Mouse (Mus musculus): ENCODE data around the gene Gpr152. TPM values are rescaled to one million over a fixed set of nuclear protein-coding genes. Genes with fewer than 3 reads are reported as not detected.
"Not testable (repeated sequence)": the region's sequence is repeated elsewhere in the genome, so short reads cannot be mapped to it uniquely, and the experiment has no call there.

Gpr152 gene
- polyA plus RNA-seq, 1 experiment from 2014 or later = 0.05 TPM

- not testable (repeated sequence) for H3K9ac ChIP-seq; H3K27ac ChIP-seq; ATAC-seq (ENCODE audit: low FRiP score); H3K4me1 ChIP-seq; H3K4me2 ChIP-seq (replicated peaks); H3K4me3 ChIP-seq; H3K27me3 ChIP-seq; H3K9me3 ChIP-seq (replicated peaks)
- WGBS = 20% methylated on average over 8 of the region's 8 CpGs
- H3K36me3 ChIP-seq = peaks cover 24% of the 10 kb centered on the region
Observed at GRCm38 (mm10) chr19:4135963-4136345, 3.6 kb upstream of the Gpr152 start.

GRCm38 (mm10) chr19:4136463-4136862, 3.1 kb upstream of the Gpr152 start:
- 80% methylated on average over 5 of the region's 5 CpGs for WGBS
- H3K9me3 ChIP-seq (replicated peaks) = no peaks in the 10 kb centered on the region
- H3K27ac ChIP-seq = no peak overlapping the region
- H3K9ac ChIP-seq = no peak overlapping the region
- no peak for ATAC-seq (ENCODE audit: low FRiP score)
- no peak overlapping the region for H3K4me2 ChIP-seq (replicated peaks)
- H3K36me3 ChIP-seq = peaks cover 19% of the 10 kb centered on the region
- no peaks in the 10 kb centered on the region for H3K4me1 ChIP-seq
- no peak overlapping the region for H3K4me3 ChIP-seq
- no peaks in the 10 kb centered on the region for H3K27me3 ChIP-seq

- H3K27me3 ChIP-seq = no peaks in the 10 kb centered on the region
- no peaks in the 10 kb centered on the region for H3K4me1 ChIP-seq
- H3K9me3 ChIP-seq (replicated peaks) = no peaks in the 10 kb centered on the region
- H3K4me3 ChIP-seq = no peak overlapping the region
- peaks cover 6% of the 10 kb centered on the region; the same call in 1 of the 2 replicates for H3K36me3 ChIP-seq
- no peak overlapping the region for H3K27ac ChIP-seq
- H3K4me2 ChIP-seq (replicated peaks) = no peak overlapping the region
- H3K9ac ChIP-seq = no peak overlapping the region
- WGBS = 84% methylated on average over 5 of the region's 5 CpGs
- no peak for ATAC-seq (ENCODE audit: low FRiP score)
Observed at GRCm38 (mm10) chr19:4137913-4138312, 1.7 kb upstream of the Gpr152 start.

GRCm38 (mm10) chr19:4140147-4140546, 560 bp downstream of the Gpr152 start:
- Histone ChIP-seq H3K4me1 (no peaks in the 10 kb centered on the region), H3K36me3 (no peaks in the 10 kb centered on the region), H3K9me3 (replicated peaks) (no peaks in the 10 kb centered on the region), H3K4me3 (no peak overlapping the region), H3K27ac (no peak overlapping the region), H3K27me3 (no peaks in the 10 kb centered on the region), H3K9ac (no peak overlapping the region), H3K4me2 (replicated peaks) (no peak overlapping the region)
- WGBS = 84% methylated on average over 6 of the region's 6 CpGs
- ATAC-seq (ENCODE audit: low FRiP score) = no peak

GRCm38 (mm10) chr19:4142416-4143173, 3.0 kb downstream of the Gpr152 start:
- no peak for ATAC-seq (ENCODE audit: low FRiP score)
- H3K4me2 ChIP-seq (replicated peaks) = no peak overlapping the region
- H3K27ac ChIP-seq = no peak overlapping the region
- no peaks in the 10 kb centered on the region for H3K27me3 ChIP-seq
- H3K9ac ChIP-seq = no peak overlapping the region
- H3K4me3 ChIP-seq = no peak overlapping the region
- 93% methylated on average over 18 of the region's 18 CpGs for WGBS
- no peaks in the 10 kb centered on the region for H3K36me3 ChIP-seq
- no peaks in the 10 kb centered on the region for H3K9me3 ChIP-seq (replicated peaks)
- peaks cover 2% of the 10 kb centered on the region for H3K4me1 ChIP-seq

GRCm38 (mm10) chr19:4143759-4144268, 4.2 kb downstream of the Gpr152 start, which contains the start of gene Cabp4:
Gene Cabp4, minus strand, starts transcription at chr19:4144033.
- Histone ChIP-seq H3K9me3 (replicated peaks) (no peaks in the 10 kb centered on the region), H3K27ac (no peak within 1 kb of the TSS), H3K36me3 (no peaks in the 10 kb centered on the region), H3K9ac (no peak within 1 kb of the TSS), H3K4me2 (replicated peaks) (no peak within 1 kb of the TSS), H3K4me3 (no peak within 1 kb of the TSS), H3K4me1 (peaks cover 8% of the 10 kb centered on the region), H3K27me3 (no peaks in the 10 kb centered on the region)
- ATAC-seq (ENCODE audit: low FRiP score) = no peak
- 82% methylated on average over 7 of the region's 7 CpGs for WGBS

GRCm38 (mm10) chr19:4144550-4145498, 5.2 kb downstream of the Gpr152 start:
- WGBS = 88% methylated on average over 16 of the region's 16 CpGs
- peaks cover 18% of the 10 kb centered on the region for H3K4me1 ChIP-seq

GRCm38 (mm10) chr19:4145936-4146335, 6.3 kb downstream of the Gpr152 start:
- 85% methylated on average over 5 of the region's 5 CpGs for WGBS
- no peak for ATAC-seq (ENCODE audit: low FRiP score)
- no peak overlapping the region for H3K27ac ChIP-seq
- H3K9me3 ChIP-seq (replicated peaks) = no peaks in the 10 kb centered on the region
- no peak overlapping the region for H3K9ac ChIP-seq
- H3K27me3 ChIP-seq = no peaks in the 10 kb centered on the region
- peaks cover 26% of the 10 kb centered on the region for H3K4me1 ChIP-seq
- no peak overlapping the region for H3K4me3 ChIP-seq
- H3K36me3 ChIP-seq = peaks cover 10% of the 10 kb centered on the region
- H3K4me2 ChIP-seq (replicated peaks) = no peak overlapping the region

More at GRCm38 (mm10) chr19:4144550-4145498, 5.2 kb downstream of the Gpr152 start:
- no peak overlapping the region for H3K4me2 ChIP-seq (replicated peaks)
- no peaks in the 10 kb centered on the region for H3K36me3 ChIP-seq
- H3K27ac ChIP-seq = no peak overlapping the region
- ATAC-seq (ENCODE audit: low FRiP score) = no peak
- H3K9me3 ChIP-seq (replicated peaks) = no peaks in the 10 kb centered on the region
- H3K4me3 ChIP-seq = no peak overlapping the region
- H3K27me3 ChIP-seq = no peaks in the 10 kb centered on the region
- no peak overlapping the region for H3K9ac ChIP-seq

GRCm38 (mm10) chr19:4146366-4147021, 6.9 kb downstream of the Gpr152 start:
- H3K27me3 ChIP-seq = no peaks in the 10 kb centered on the region
- no peak overlapping the region for H3K27ac ChIP-seq
- H3K36me3 ChIP-seq = peaks cover 15% of the 10 kb centered on the region
- no peaks in the 10 kb centered on the region for H3K9me3 ChIP-seq (replicated peaks)
- no peak for ATAC-seq (ENCODE audit: low FRiP score)
- no peak overlapping the region for H3K4me3 ChIP-seq
- H3K4me2 ChIP-seq (replicated peaks) = no peak overlapping the region
- peaks cover 26% of the 10 kb centered on the region for H3K4me1 ChIP-seq
- H3K9ac ChIP-seq = no peak overlapping the region
- 60% methylated on average over 12 of the region's 12 CpGs for WGBS

- H3K9me3 ChIP-seq (replicated peaks) = no peaks in the 10 kb centered on the region
- no peak for ATAC-seq (ENCODE audit: low FRiP score)
- peaks cover 26% of the 10 kb centered on the region for H3K4me1 ChIP-seq
- no peaks in the 10 kb centered on the region for H3K27me3 ChIP-seq
- H3K36me3 ChIP-seq = peaks cover 20% of the 10 kb centered on the region
- H3K4me3 ChIP-seq = no peak overlapping the region
- no peak overlapping the region for H3K27ac ChIP-seq
- WGBS = 52% methylated on average over 3 of the region's 3 CpGs
- H3K4me2 ChIP-seq (replicated peaks) = no peak overlapping the region
- H3K9ac ChIP-seq = no peak overlapping the region
Observed at GRCm38 (mm10) chr19:4147022-4147405, 7.4 kb downstream of the Gpr152 start.

GRCm38 (mm10) chr19:4147782-4148490, 8.3 kb downstream of the Gpr152 start:
- peak; percentile 33 for ATAC-seq (ENCODE audit: low FRiP score)
- peaks cover 29% of the 10 kb centered on the region for H3K36me3 ChIP-seq
- H3K27me3 ChIP-seq = no peaks in the 10 kb centered on the region
- H3K27ac ChIP-seq = peak overlapping the region; percentile 67; the same call in 1 of the 2 replicates
- peaks cover 26% of the 10 kb centered on the region for H3K4me1 ChIP-seq
- 37% methylated on average over 9 of the region's 9 CpGs for WGBS
- H3K4me3 ChIP-seq = peak overlapping the region; percentile 87
- H3K9me3 ChIP-seq (replicated peaks) = no peaks in the 10 kb centered on the region
- H3K4me2 ChIP-seq (replicated peaks) = peak overlapping the region; percentile 89
- peak overlapping the region; percentile 92 for H3K9ac ChIP-seq
